Mouse (Mus musculus): ENCODE data around the gene Mctp2. TPM values are rescaled to one million over a fixed set of nuclear protein-coding genes. Genes with fewer than 3 reads are reported as not detected.

The Mctp2 gene
- polyA plus RNA-seq, 1 experiment: 0.34 TPM

DNA sequence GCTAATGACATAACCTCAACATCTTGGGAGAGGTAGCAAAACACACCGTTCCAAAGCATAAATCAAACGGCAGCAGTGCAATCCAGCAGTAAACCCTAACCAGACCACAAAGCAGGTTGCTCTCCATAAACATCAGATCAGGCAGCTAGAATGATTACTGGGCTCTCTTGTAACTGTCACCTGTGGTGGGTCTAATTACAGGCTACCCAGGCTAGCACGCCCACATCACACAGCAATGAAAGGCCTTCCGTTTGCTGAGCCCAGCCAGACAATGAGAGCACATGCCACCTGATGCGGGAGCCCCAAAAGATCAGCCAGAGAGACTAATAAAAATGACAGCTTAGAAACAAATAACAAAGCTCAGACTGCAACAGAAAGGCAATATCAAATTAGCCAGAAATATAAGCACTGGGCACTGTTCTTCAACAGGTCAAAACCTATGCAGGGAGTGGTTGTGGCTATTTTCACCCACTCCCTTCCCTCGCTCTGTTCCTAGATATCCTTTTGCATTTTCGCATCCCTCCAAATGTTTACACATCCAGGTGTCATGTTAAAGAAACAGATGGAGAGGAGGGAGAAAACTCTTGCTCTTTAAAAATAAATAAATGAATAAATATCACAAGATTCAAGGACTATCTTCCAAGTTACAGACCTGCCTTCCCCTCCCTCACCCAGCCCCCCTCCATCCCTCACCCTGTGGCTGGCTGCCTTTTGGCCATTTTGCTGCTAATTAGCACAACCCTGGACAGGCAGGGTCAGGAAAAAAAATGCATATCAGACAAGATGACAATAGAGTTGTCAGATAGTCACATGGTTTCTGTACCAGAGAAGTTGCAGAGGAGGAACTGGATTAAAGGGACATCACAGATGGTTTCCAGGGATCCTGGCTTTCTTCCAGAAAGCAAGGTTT is 155.4 kb downstream of the Mctp2 start:
- no peaks in the 10 kb centered on the region for H3K4me1 ChIP-seq (ENCODE audit: control insufficient read depth, insufficient read depth, insufficient read length, low read length)
- no peak overlapping the region for H3K4me3 ChIP-seq (ENCODE audit: low read depth, low read length)
- WGBS: 76% methylated on average over 7 of the region's 7 CpGs
- no peaks in the 10 kb centered on the region for H3K36me3 ChIP-seq (ENCODE audit: control insufficient read depth, insufficient read depth, low read length)
- no peaks in the 10 kb centered on the region for H3K27me3 ChIP-seq (ENCODE audit: control insufficient read depth, insufficient read depth, low read length)
- no peak overlapping the region for H3K27ac ChIP-seq (ENCODE audit: insufficient read depth, low read depth, low read length)
- TF ChIP-seq CTCF (IDR thresholded peaks at IDR 0.05; ENCODE audit: extremely low read depth, insufficient read length, insufficient replicate concordance, low read depth, low read length): no peak
- no peak for TF ChIP-seq POLR2A (IDR thresholded peaks at IDR 0.05; ENCODE audit: low read depth, low read length)

- Histone ChIP-seq H3K27ac (ENCODE audit: insufficient read depth, low read depth, low read length) (no peak overlapping the region), H3K36me3 (ENCODE audit: control insufficient read depth, insufficient read depth, low read length) (no peaks in the 10 kb centered on the region), H3K27me3 (ENCODE audit: control insufficient read depth, insufficient read depth, low read length) (no peaks in the 10 kb centered on the region), H3K4me1 (ENCODE audit: control insufficient read depth, insufficient read depth, insufficient read length, low read length) (no peaks in the 10 kb centered on the region), H3K4me3 (ENCODE audit: low read depth, low read length) (no peak overlapping the region)
- WGBS: 48% methylated on average over 3 of the region's 3 CpGs
- TF ChIP-seq CTCF (IDR thresholded peaks at IDR 0.05; ENCODE audit: extremely low read depth, insufficient read length, insufficient replicate concordance, low read depth, low read length) (no peak), POLR2A (IDR thresholded peaks at IDR 0.05; ENCODE audit: low read depth, low read length) (no peak)
Observed at GRCm38 (mm10) chr7:72149073-72149472, 157.3 kb downstream of the Mctp2 start.

DNA sequence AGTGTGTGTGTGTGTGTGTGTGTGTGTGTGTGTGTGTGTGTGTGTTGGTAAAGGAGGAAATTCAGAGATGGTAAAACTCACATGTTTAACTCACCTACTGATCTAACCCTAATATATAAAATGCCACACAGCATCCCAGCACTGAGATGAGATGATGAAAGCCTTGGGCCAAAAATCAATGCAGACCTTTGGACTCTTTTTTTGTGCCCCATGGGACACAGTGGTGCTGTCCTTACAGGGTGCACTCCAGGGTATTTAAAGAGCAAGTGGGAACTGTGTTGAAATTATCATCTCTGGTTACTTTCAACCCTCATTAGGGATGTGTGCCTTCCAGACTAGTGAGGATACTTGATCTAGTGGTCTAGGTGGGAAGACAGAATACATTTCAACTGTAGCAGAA is 159.6 kb downstream of the Mctp2 start:
- Histone ChIP-seq H3K27ac (ENCODE audit: insufficient read depth, low read depth, low read length) (no peak overlapping the region), H3K4me1 (ENCODE audit: control insufficient read depth, insufficient read depth, insufficient read length, low read length) (no peaks in the 10 kb centered on the region), H3K27me3 (ENCODE audit: control insufficient read depth, insufficient read depth, low read length) (no peaks in the 10 kb centered on the region), H3K4me3 (ENCODE audit: low read depth, low read length) (no peak overlapping the region), H3K36me3 (ENCODE audit: control insufficient read depth, insufficient read depth, low read length) (no peaks in the 10 kb centered on the region)
- no peak for TF ChIP-seq POLR2A (IDR thresholded peaks at IDR 0.05; ENCODE audit: low read depth, low read length)
- no peak for TF ChIP-seq CTCF (IDR thresholded peaks at IDR 0.05; ENCODE audit: extremely low read depth, insufficient read length, insufficient replicate concordance, low read depth, low read length)

- TF ChIP-seq CTCF (IDR thresholded peaks at IDR 0.05; ENCODE audit: extremely low read depth, insufficient read length, insufficient replicate concordance, low read depth, low read length) (no peak), POLR2A (IDR thresholded peaks at IDR 0.05; ENCODE audit: low read depth, low read length) (no peak)
- Histone ChIP-seq H3K27ac (ENCODE audit: insufficient read depth, low read depth, low read length) (no peak overlapping the region), H3K36me3 (ENCODE audit: control insufficient read depth, insufficient read depth, low read length) (no peaks in the 10 kb centered on the region), H3K4me1 (ENCODE audit: control insufficient read depth, insufficient read depth, insufficient read length, low read length) (no peaks in the 10 kb centered on the region), H3K27me3 (ENCODE audit: control insufficient read depth, insufficient read depth, low read length) (no peaks in the 10 kb centered on the region), H3K4me3 (ENCODE audit: low read depth, low read length) (no peak overlapping the region)
- 89% methylated on average over 17 of the region's 17 CpGs for WGBS
Observed at GRCm38 (mm10) chr7:72145726-72146520, 160.5 kb downstream of the Mctp2 start.

DNA sequence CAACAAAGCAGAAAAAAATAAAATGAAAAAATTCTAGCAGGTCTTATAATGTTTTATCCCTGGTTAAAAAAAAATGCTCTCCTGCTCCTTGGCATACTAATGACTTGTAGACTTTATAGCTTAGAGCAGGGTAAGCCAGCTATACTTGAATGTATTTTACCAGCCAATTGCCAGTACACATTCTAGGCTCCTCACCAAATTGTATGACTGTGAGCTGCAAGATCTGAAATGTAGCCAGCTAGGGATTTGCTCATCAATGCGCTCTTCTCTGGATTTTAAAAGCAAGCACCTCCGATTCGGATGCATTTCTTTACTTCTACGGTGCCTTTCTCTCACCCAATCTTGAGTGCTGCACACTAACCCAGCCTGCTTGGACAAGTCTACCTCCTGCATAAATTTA is 167.7 kb downstream of the Mctp2 start:
- no peak overlapping the region for H3K4me3 ChIP-seq (ENCODE audit: low read depth, low read length)
- no peaks in the 10 kb centered on the region for H3K27me3 ChIP-seq (ENCODE audit: control insufficient read depth, insufficient read depth, low read length)
- 94% methylated on average over 4 of the region's 4 CpGs for WGBS
- no peak overlapping the region for H3K27ac ChIP-seq (ENCODE audit: insufficient read depth, low read depth, low read length)
- no peaks in the 10 kb centered on the region for H3K36me3 ChIP-seq (ENCODE audit: control insufficient read depth, insufficient read depth, low read length)
- TF ChIP-seq POLR2A (IDR thresholded peaks at IDR 0.05; ENCODE audit: low read depth, low read length) (no peak), CTCF (IDR thresholded peaks at IDR 0.05; ENCODE audit: extremely low read depth, insufficient read length, insufficient replicate concordance, low read depth, low read length) (no peak)
- no peaks in the 10 kb centered on the region for H3K4me1 ChIP-seq (ENCODE audit: control insufficient read depth, insufficient read depth, insufficient read length, low read length)

DNA sequence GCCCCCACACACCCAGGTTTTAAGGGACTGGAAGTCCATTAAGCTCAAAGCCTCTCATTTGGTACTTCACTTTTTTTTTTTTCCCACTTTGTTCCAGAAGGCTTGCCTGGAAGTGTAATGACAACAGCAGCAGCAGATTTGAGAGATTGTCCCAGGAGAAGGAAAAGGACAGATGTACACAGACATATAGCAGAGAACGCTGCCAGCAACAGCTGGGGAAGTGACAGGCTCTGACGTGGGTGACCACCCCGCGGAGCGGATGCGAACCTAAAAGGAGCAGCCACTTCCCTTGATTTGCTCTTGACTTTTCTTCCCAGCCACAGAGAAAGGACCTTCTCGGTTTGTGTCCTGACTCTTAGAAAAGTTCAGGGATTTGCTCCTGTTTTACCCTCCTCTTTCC is 185.4 kb downstream of the Mctp2 start:
- WGBS: 82% methylated on average over 7 of the region's 7 CpGs
- Histone ChIP-seq H3K4me3 (ENCODE audit: low read depth, low read length) (no peak overlapping the region), H3K27me3 (ENCODE audit: control insufficient read depth, insufficient read depth, low read length) (no peaks in the 10 kb centered on the region), H3K27ac (ENCODE audit: insufficient read depth, low read depth, low read length) (no peak overlapping the region), H3K4me1 (ENCODE audit: control insufficient read depth, insufficient read depth, insufficient read length, low read length) (no peaks in the 10 kb centered on the region), H3K36me3 (ENCODE audit: control insufficient read depth, insufficient read depth, low read length) (no peaks in the 10 kb centered on the region)
- TF ChIP-seq POLR2A (IDR thresholded peaks at IDR 0.05; ENCODE audit: low read depth, low read length) (no peak), CTCF (IDR thresholded peaks at IDR 0.05; ENCODE audit: extremely low read depth, insufficient read length, insufficient replicate concordance, low read depth, low read length) (no peak)

DNA sequence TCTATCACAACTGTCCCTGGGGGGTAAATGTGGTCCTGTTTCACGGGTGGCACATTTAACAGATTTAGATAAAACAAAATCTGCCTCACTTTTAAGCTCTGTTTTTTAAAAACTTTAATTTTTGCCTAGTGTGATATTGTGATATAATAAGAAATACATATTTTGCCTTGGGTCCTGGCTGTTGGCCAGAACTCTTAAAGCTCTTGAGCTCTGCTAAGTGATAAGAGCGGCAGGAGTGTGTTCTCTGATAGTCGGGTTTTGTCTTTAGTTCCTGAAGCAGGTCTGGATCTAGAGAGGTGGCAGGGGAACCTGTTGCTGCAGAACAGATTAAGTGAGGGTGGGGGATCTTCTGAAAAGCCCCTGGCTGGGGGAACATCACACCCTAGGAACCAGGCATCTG is 186.7 kb downstream of the Mctp2 start:
- H3K36me3 ChIP-seq (ENCODE audit: control insufficient read depth, insufficient read depth, low read length): no peaks in the 10 kb centered on the region
- WGBS: 51% methylated on average over 3 of the region's 3 CpGs
- TF ChIP-seq CTCF (IDR thresholded peaks at IDR 0.05; ENCODE audit: extremely low read depth, insufficient read length, insufficient replicate concordance, low read depth, low read length) (no peak), POLR2A (IDR thresholded peaks at IDR 0.05; ENCODE audit: low read depth, low read length) (no peak)
- no peak overlapping the region for H3K27ac ChIP-seq (ENCODE audit: insufficient read depth, low read depth, low read length)
- H3K4me1 ChIP-seq (ENCODE audit: control insufficient read depth, insufficient read depth, insufficient read length, low read length): no peaks in the 10 kb centered on the region
- no peak overlapping the region for H3K4me3 ChIP-seq (ENCODE audit: low read depth, low read length)
- H3K27me3 ChIP-seq (ENCODE audit: control insufficient read depth, insufficient read depth, low read length): no peaks in the 10 kb centered on the region
